Mouse (Mus musculus): ENCODE measurements at regions not wholly inside any gene's neighbourhood (a gene's known extent, or its start where the extent isn't known, plus 50 kb on each side); places are given as distances from the start of the nearest gene placed in this dataset.

DNA sequence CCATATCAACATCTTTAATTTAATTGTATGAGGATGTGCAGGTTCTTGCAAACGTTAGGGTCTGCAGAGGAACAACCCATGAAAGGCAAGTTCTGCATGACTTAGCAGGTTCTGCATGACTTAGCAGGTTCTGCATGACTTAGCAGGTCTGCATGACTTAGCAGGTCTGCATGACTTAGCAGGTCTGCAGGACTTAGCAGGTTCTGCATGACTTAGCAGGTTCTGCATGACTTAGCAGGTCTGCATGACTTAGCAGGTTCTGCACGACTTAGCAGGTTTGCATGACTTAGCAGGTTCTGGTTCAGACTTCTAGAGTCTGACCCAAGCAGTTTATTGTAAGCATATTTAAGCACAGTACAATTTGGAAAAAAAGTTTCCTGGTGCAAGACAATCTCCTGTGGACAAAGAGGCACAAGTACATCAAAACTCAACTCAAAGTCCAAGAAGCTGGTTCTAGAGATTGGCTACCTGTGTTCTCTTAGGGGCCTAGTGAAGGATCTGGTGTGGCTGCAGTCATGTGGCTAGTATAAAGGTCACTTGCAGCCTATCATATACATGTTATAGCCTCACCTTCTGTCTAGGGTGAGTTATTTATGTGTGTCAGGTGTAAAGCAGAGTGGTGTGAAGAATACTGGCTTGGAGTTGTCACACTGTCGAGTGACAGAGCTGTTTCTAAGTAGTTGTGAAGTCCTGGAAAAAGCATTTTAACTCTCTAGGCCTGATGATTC lies 50.5 kb upstream of the Prdx6 start:
- Histone ChIP-seq H3K4me3 (ENCODE audit: low read depth, low read length) (no peak overlapping the region), H3K36me3 (ENCODE audit: control insufficient read depth, insufficient read depth) (no peaks in the 10 kb centered on the region), H3K4me1 (ENCODE audit: control insufficient read depth, low read depth, low read length) (no peaks in the 10 kb centered on the region; the same call in 1 of the 2 replicates), H3K9me3 (replicated peaks; ENCODE audit: control insufficient read depth, low read length) (no peaks in the 10 kb centered on the region; the same call in 1 of the 2 replicates), H3K27ac (ENCODE audit: low read length) (no peak overlapping the region), H3K4me2 (ENCODE audit: low read depth, low read length) (no peak overlapping the region), H3K9ac (ENCODE audit: low read depth, low read length) (no peak overlapping the region), H3K27me3 (ENCODE audit: control insufficient read depth, insufficient read depth, low read depth, low read length) (no peaks in the 10 kb centered on the region)
- no peak for ATAC-seq (ENCODE audit: low read depth)
- 25% methylated on average over 3 of the region's 3 CpGs for WGBS (ENCODE audit: insufficient replicate concordance)

DNA sequence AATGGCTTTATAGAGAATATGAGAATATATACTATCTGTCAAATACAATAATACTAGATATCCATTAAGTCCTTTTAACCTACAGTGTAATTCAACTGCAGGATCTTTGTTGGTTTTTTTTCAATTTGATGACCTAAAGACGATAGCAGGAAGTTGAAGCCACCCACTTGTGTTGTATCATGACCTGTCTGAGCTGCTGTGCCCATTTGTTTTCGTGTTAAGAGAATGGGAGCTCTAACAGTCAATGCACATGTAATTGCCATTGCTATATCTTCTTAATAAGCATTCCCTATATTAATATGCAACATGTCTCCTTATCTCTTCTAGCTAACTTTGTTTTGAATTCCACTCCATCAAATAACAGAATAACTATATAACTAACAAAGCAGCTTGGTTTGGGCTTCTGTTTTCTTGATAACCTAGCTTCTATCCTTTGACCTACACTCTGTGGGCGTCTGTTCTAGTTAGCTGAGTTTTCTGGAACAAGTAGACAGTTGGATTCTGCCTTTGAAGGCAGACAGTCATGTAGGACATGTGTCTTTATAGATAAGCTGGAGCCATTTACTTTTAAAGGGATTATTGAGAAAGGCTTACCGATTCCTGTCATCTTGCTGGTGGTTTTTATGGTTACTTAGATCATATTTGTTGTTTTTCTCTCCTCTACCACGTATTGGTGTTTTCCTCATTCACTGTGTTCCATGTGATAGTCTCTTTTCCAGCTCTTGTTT lies 55.9 kb upstream of the Prdx6 start:
- Histone ChIP-seq H3K27ac (ENCODE audit: low read length) (peak overlapping the region; percentile 55; the same call in 1 of the 2 replicates), H3K9ac (ENCODE audit: low read depth, low read length) (no peak overlapping the region), H3K9me3 (replicated peaks; ENCODE audit: control insufficient read depth, low read length) (no peaks in the 10 kb centered on the region), H3K36me3 (ENCODE audit: control insufficient read depth, insufficient read depth) (no peaks in the 10 kb centered on the region), H3K4me1 (ENCODE audit: control insufficient read depth, low read depth, low read length) (peaks cover 3% of the 10 kb centered on the region), H3K4me3 (ENCODE audit: low read depth, low read length) (no peak overlapping the region), H3K27me3 (ENCODE audit: control insufficient read depth, insufficient read depth, low read depth, low read length) (no peaks in the 10 kb centered on the region), H3K4me2 (ENCODE audit: low read depth, low read length) (no peak overlapping the region)
- peak; percentile 80 for ATAC-seq (ENCODE audit: low read depth)
- WGBS (ENCODE audit: insufficient replicate concordance): 21% methylated on average over 5 of the region's 5 CpGs

DNA sequence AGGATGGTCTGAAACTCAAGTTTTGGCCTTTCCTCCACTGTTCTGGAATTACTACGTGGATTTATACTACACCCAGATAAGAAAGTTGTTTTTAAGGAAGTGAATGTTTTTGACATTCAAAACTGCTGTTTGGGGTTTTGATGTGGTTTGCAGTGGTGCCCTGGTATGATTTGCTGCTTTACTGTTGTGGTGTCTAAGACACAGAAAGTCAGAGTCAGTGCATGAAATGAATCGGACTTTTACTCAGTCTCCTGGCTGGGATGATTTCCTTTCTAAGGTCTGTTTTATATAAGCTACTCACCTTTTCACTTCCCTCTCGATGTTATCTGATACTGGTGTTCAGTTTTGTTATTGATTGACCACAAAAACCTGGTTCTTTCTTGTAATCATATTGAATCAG lies 58.2 kb upstream of the Prdx6 start:
- H3K27me3 ChIP-seq (ENCODE audit: control insufficient read depth, insufficient read depth, low read depth, low read length): no peaks in the 10 kb centered on the region
- no peaks in the 10 kb centered on the region for H3K36me3 ChIP-seq (ENCODE audit: control insufficient read depth, insufficient read depth)
- peaks cover 3% of the 10 kb centered on the region for H3K4me1 ChIP-seq (ENCODE audit: control insufficient read depth, low read depth, low read length)
- no peak overlapping the region for H3K9ac ChIP-seq (ENCODE audit: low read depth, low read length)
- no peak for ATAC-seq (ENCODE audit: low read depth)
- H3K4me3 ChIP-seq (ENCODE audit: low read depth, low read length): no peak overlapping the region
- H3K9me3 ChIP-seq (replicated peaks; ENCODE audit: control insufficient read depth, low read length): no peaks in the 10 kb centered on the region
- no peak overlapping the region for H3K27ac ChIP-seq (ENCODE audit: low read length)
- 26% methylated on average over 3 of the region's 3 CpGs for WGBS (ENCODE audit: insufficient replicate concordance)
- no peak overlapping the region for H3K4me2 ChIP-seq (ENCODE audit: low read depth, low read length)

DNA sequence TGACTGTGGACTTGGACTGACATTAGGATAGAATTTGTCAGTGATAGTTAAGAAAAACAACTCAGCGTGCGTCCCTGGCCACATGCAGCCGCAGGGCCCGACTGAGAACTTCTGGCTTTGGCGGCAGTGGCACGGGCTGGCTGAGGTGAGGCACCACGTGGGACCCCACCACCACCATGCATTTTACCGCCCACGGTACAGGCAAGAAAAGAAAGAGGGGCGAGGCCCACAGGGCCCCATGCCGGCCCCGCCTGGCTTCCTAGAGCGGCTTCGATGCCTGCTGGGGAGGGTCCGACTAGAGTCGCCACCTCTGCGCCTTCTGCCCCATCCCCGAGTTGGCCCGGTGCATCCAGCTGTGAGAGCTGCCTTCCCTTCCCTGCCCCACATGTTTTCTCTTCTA lies 63.1 kb upstream of the Prdx6 start:
- ATAC-seq (ENCODE audit: low read depth): no peak
- Histone ChIP-seq H3K9ac (ENCODE audit: low read depth, low read length) (no peak overlapping the region), H3K4me2 (ENCODE audit: low read depth, low read length) (no peak overlapping the region), H3K36me3 (ENCODE audit: control insufficient read depth, insufficient read depth) (no peaks in the 10 kb centered on the region), H3K4me1 (ENCODE audit: control insufficient read depth, low read depth, low read length) (no peaks in the 10 kb centered on the region), H3K4me3 (ENCODE audit: low read depth, low read length) (no peak overlapping the region), H3K27ac (ENCODE audit: low read length) (no peak overlapping the region), H3K27me3 (ENCODE audit: control insufficient read depth, insufficient read depth, low read depth, low read length) (no peaks in the 10 kb centered on the region), H3K9me3 (replicated peaks; ENCODE audit: control insufficient read depth, low read length) (no peaks in the 10 kb centered on the region)
- 53% methylated on average over 19 of the region's 19 CpGs for WGBS (ENCODE audit: insufficient replicate concordance)

DNA sequence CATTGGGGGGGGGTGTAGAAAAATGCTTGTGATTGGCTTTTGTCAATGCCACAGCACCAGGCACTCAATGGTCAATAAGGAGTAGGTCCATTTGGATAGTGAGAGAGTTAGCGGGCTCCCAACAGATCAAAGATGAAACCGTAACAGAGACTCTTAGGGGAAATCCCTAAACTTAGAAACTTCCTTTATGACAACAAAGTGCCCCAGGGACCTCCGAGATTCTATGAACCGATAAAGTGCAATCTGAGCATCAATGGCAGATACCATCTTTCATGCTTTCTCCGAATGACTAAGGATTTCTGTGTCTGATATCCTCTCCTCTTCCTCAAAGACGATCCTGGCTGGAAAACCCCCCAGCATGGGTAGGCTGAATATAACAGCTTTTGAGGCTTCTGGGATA lies 70.7 kb upstream of the Prdx6 start:
- no peak overlapping the region for H3K4me2 ChIP-seq (ENCODE audit: low read depth, low read length)
- no peaks in the 10 kb centered on the region for H3K9me3 ChIP-seq (replicated peaks; ENCODE audit: control insufficient read depth, low read length)
- 74% methylated on average over 6 of the region's 6 CpGs for WGBS (ENCODE audit: insufficient replicate concordance)
- no peak for ATAC-seq (ENCODE audit: low read depth)
- H3K27me3 ChIP-seq (ENCODE audit: control insufficient read depth, insufficient read depth, low read depth, low read length): no peaks in the 10 kb centered on the region
- H3K4me1 ChIP-seq (ENCODE audit: control insufficient read depth, low read depth, low read length): no peaks in the 10 kb centered on the region
- no peak overlapping the region for H3K27ac ChIP-seq (ENCODE audit: low read length)
- no peak overlapping the region for H3K9ac ChIP-seq (ENCODE audit: low read depth, low read length)
- no peak overlapping the region for H3K4me3 ChIP-seq (ENCODE audit: low read depth, low read length)
- H3K36me3 ChIP-seq (ENCODE audit: control insufficient read depth, insufficient read depth): no peaks in the 10 kb centered on the region

DNA sequence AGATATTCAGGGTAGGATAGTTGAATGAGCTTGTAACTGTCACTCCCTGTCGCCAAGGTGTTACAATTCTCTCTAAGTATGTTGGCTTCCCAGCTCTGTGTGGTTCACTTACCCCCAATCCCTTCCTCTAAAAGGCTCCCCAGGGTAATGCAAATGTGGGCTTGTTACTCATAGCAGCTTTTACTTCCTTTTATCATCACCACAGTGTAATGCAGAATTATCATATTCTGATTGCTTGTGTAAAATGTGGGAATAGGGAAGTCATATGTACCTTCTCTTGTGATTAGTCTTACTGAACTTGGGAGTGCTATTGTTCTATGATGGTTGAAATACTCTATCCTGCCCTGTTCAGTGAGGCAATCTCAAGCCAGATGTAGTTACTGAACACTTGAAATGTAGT lies 66.0 kb upstream of the Tnfsf4 start:
- WGBS (ENCODE audit: insufficient replicate concordance): 55% methylated on average over 1 of the region's 1 CpGs
- no peak for ATAC-seq (ENCODE audit: low read depth)

DNA sequence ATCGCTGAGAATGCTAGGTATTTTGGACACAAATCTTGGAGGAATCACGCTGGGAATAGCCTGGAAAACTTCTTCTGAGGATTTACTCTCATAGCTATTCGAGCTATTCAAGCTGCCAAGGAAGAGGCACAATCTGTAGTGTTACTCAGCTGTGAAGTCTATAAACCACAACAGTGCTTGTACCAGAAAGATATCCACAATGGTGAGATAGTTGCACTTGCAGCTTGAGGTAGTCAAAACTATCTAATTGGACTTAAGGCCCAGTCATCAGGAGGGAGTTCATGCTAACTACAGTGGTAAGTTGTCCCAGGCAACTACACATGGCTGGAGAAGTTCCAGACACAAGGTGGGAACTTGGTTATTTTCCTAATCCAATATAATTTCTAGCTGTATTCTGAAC lies 62.1 kb upstream of the Tnfsf4 start:
- Histone ChIP-seq H3K4me2 (ENCODE audit: low read depth, low read length) (no peak overlapping the region), H3K9ac (ENCODE audit: low read depth, low read length) (no peak overlapping the region), H3K9me3 (replicated peaks; ENCODE audit: control insufficient read depth, low read length) (no peaks in the 10 kb centered on the region), H3K36me3 (ENCODE audit: control insufficient read depth, insufficient read depth) (no peaks in the 10 kb centered on the region), H3K27ac (ENCODE audit: low read length) (no peak overlapping the region), H3K4me1 (ENCODE audit: control insufficient read depth, low read depth, low read length) (no peaks in the 10 kb centered on the region), H3K27me3 (ENCODE audit: control insufficient read depth, insufficient read depth, low read depth, low read length) (no peaks in the 10 kb centered on the region), H3K4me3 (ENCODE audit: low read depth, low read length) (no peak overlapping the region)
- WGBS (ENCODE audit: insufficient replicate concordance): 33% methylated on average over 3 of the region's 3 CpGs
- no peak for ATAC-seq (ENCODE audit: low read depth)

More for the DNA sequence above, 66.0 kb upstream of the Tnfsf4 start:
- Histone ChIP-seq H3K9ac (ENCODE audit: low read depth, low read length) (no peak overlapping the region), H3K4me2 (ENCODE audit: low read depth, low read length) (no peak overlapping the region), H3K27ac (ENCODE audit: low read length) (no peak overlapping the region), H3K27me3 (ENCODE audit: control insufficient read depth, insufficient read depth, low read depth, low read length) (no peaks in the 10 kb centered on the region), H3K4me3 (ENCODE audit: low read depth, low read length) (no peak overlapping the region), H3K36me3 (ENCODE audit: control insufficient read depth, insufficient read depth) (no peaks in the 10 kb centered on the region), H3K4me1 (ENCODE audit: control insufficient read depth, low read depth, low read length) (no peaks in the 10 kb centered on the region), H3K9me3 (replicated peaks; ENCODE audit: control insufficient read depth, low read length) (no peaks in the 10 kb centered on the region)

DNA sequence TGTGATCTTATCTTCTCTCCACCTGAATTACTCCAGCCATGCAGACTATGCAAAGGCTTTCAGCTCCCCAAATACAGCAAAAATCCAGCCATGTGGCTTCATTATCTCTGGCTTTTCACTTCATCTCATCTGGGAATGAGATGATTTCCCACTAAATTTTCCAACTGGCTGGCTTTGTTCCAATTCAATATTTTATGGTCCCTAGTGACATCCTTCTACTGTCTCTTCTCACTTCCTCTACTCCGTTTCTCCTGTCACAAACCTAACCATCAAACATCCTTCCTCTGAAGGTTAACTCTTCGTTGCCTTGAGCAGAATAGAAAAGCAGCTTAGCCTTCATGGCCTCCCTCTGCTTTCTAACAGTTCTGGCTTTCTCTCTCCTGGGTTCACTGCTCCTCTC lies 50.1 kb upstream of the Tnfsf4 start:
- Histone ChIP-seq H3K4me3 (ENCODE audit: low read depth, low read length) (no peak overlapping the region), H3K4me1 (ENCODE audit: control insufficient read depth, low read depth, low read length) (no peaks in the 10 kb centered on the region), H3K36me3 (ENCODE audit: control insufficient read depth, insufficient read depth) (no peaks in the 10 kb centered on the region), H3K9ac (ENCODE audit: low read depth, low read length) (no peak overlapping the region), H3K27ac (ENCODE audit: low read length) (no peak overlapping the region), H3K9me3 (replicated peaks; ENCODE audit: control insufficient read depth, low read length) (no peaks in the 10 kb centered on the region), H3K4me2 (ENCODE audit: low read depth, low read length) (no peak overlapping the region), H3K27me3 (ENCODE audit: control insufficient read depth, insufficient read depth, low read depth, low read length) (no peaks in the 10 kb centered on the region)
- ATAC-seq (ENCODE audit: low read depth): no peak
- WGBS (ENCODE audit: insufficient replicate concordance): 19% methylated on average over 2 of the region's 2 CpGs

All from liver, embryonic 16.5 days (tissue).